Comparison of ENCODE assay signal across 1 mouse cellular context in the genomic region with DNA sequence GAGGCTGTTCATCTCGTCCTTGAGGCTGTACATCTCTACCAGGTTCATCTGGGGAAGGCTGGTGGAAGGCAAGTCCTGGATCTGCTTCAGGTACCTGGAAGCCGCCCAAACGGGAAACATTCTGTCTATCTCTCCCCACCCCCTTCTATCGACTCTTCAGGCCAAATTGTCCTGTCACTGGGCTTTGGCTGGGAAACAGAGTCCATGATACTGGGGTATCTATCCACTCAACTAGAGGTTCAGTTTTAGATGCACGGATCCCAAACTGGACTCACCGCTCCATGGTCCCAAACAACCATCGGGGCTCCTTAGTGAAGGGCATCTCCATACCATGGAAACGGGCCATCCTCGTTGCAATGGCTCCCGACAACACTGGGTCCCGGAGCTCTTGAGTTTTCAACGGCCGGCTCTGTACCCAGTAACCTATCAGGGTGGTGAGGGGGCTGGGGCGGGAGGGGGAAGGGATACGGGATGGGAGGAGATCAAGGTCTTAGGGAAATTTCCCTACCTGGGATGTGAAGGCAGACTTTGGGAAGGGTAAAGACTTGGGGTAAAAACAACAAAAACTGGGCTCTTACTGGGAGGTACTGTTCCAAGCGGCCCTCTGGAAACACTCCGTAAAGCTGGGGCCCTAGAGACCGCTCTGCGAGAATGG.
TF ChIP-seq lines count a peak whose summit lies in the region.

No protein-coding gene starts in this region.

TF ChIP-seq in CH12.LX, 34 proteins besides CTCF, POLR2A, EP300 and RAD21 (continued from another document):
- TF ChIP-seq POLR2AphosphoS2 (IDR thresholded peaks at IDR 0.05; ENCODE audit: low read depth, low read length) (no peak), E2F4 (IDR thresholded peaks at IDR 0.05; ENCODE audit: insufficient replicate concordance, low read depth, low read length) (no peak), JUN (IDR thresholded peaks at IDR 0.05; ENCODE audit: insufficient read depth, low read depth, low read length) (no peak), MAFK (IDR thresholded peaks at IDR 0.05; ENCODE audit: insufficient replicate concordance, low read length) (no peak), TCF12 (IDR thresholded peaks at IDR 0.05; ENCODE audit: low read depth, low read length) (no peak), UBTF (IDR thresholded peaks at IDR 0.05; ENCODE audit: low read depth, low read length) (no peak)
